Mouse (Mus musculus): Measurements from ENCODE around the gene Ms4a2. TPM values are rescaled to one million over a fixed set of nuclear protein-coding genes. Genes with fewer than 3 reads are reported as not detected.

Ms4a2 gene
- total and polyA plus RNA-seq, 2 experiments from 2014 or later: 0.36 TPM; not detected in 1

DNA sequence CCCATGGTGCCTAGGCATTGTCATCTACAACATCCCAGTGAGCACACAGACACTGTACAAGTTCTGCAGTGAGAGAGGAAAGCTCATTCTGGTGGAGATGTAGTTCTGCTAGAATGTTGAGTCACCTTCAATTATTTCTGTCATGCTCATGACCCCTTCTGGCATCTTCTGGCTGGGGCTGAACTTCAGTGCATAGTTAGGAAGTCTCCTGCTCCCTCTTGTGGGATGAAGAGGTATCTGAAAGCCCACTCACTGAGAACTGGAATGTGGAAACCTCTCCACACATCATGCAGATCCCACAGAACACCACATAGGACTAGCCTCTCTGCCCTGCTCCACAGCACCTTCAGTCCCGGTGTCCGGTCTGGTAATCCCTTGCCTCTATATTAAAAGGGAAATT is 21.5 kb downstream of the Ms4a2 start:
- TF ChIP-seq CTCF (IDR thresholded peaks at IDR 0.05; ENCODE audit: low read depth): peak; percentile 80
- Histone ChIP-seq H3K36me3 (ENCODE audit: insufficient read depth, low read length) (no peaks in the 10 kb centered on the region), H3K4me1 (ENCODE audit: insufficient read depth, low read length) (no peaks in the 10 kb centered on the region), H3K4me2 (ENCODE audit: low read depth, low read length) (no peak overlapping the region), H3K27ac (no peak overlapping the region), H3K4me3 (ENCODE audit: low read length) (no peak overlapping the region), H3K27me3 (ENCODE audit: insufficient read depth, low read length) (no peaks in the 10 kb centered on the region), H3K9me3 (ENCODE audit: low read length) (no peaks in the 10 kb centered on the region), H3K9ac (replicated peaks; ENCODE audit: low read length) (no peak overlapping the region)
- 96% methylated on average over 2 of the region's 2 CpGs for WGBS
- peak; percentile 63 for DNase-seq (ENCODE audit: low spot score)
- peak; percentile 71 for ATAC-seq

DNA sequence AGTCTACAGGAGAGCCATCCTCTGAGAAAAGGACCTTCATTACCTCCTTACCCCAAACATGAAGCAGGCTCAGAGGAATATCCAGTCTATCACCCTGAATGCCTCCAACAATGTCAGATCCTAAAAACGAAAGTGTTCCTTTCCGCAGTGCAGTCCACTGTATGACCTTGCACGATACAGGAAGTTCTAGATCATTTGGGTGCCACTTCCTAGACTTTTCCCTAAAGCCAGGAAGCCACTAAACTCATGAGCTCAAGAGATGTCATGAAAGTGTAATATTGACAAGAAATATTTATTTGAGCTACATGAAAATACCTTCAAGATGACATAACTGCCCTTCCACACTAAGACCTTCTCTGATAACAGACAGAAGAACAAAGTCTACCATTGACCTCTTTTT is 22.2 kb downstream of the Ms4a2 start:
- WGBS: 87% methylated on average over 3 of the region's 3 CpGs
- ATAC-seq (no peak), DNase-seq (ENCODE audit: low spot score) (no peak)
- no peak for TF ChIP-seq CTCF (IDR thresholded peaks at IDR 0.05; ENCODE audit: low read depth)
- no peak overlapping the region for H3K9ac ChIP-seq (replicated peaks; ENCODE audit: low read length)
- H3K4me1 ChIP-seq (ENCODE audit: insufficient read depth, low read length): no peaks in the 10 kb centered on the region
- no peaks in the 10 kb centered on the region for H3K36me3 ChIP-seq (ENCODE audit: insufficient read depth, low read length)
- no peaks in the 10 kb centered on the region for H3K9me3 ChIP-seq (ENCODE audit: low read length)
- no peak overlapping the region for H3K4me3 ChIP-seq (ENCODE audit: low read length)
- H3K27ac ChIP-seq: no peak overlapping the region
- H3K27me3 ChIP-seq (ENCODE audit: insufficient read depth, low read length): no peaks in the 10 kb centered on the region
- no peak overlapping the region for H3K4me2 ChIP-seq (ENCODE audit: low read depth, low read length)

DNA sequence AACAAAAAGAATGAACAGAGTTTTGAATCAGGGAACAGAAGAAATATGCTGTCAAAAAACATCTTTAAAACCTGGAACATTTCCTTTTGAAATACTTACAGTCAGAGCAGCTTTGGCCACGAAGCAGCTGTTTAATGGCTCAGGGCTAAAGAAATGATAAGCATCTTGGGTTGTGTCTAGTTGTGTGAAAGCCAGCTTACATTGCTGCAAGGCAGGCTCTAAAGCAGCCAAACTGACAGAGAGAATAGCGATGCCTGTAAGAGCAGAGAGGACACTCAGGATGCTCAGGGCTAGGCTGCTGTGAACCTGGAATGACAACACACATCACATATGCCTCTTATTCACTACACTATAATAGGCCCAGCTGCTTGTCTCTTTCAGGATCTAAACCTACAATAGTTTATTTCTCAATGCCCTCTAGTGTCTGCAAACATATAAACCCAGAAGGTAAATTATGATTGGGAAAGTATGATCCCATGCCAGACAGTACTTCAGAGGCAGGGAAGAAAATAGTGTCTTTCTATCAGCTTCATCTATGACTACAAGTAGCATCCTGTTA is 33.5 kb downstream of the Ms4a2 start:
- DNase-seq (ENCODE audit: low spot score) (no peak), ATAC-seq (no peak)
- no peak for TF ChIP-seq CTCF (IDR thresholded peaks at IDR 0.05; ENCODE audit: low read depth)
- Histone ChIP-seq H3K9ac (replicated peaks; ENCODE audit: low read length) (no peak overlapping the region), H3K4me3 (ENCODE audit: low read length) (no peak overlapping the region), H3K36me3 (ENCODE audit: insufficient read depth, low read length) (no peaks in the 10 kb centered on the region), H3K4me1 (ENCODE audit: insufficient read depth, low read length) (no peaks in the 10 kb centered on the region), H3K27ac (no peak overlapping the region), H3K4me2 (ENCODE audit: low read depth, low read length) (no peak overlapping the region), H3K9me3 (ENCODE audit: low read length) (no peaks in the 10 kb centered on the region), H3K27me3 (ENCODE audit: insufficient read depth, low read length) (no peaks in the 10 kb centered on the region)
- 63% methylated on average over 2 of the region's 2 CpGs for WGBS

DNA sequence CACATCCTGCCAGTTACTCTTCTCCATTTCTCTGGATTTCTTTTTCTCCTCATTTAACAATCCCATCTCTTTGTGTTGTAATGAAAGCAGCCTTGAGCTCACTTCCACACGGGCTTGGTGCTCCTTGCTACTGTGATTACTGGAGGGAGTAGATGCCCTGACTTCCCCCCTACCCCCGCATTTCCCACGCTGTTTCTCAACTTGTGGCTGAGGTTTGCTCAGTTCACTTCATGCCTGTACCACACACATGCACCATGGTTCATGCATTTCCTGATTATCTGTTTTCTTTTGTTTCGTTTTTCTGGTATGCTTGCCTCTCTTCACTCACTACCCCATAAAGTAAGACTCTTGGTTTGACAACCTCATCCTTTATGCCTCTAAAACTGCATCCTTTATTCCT is 34.3 kb downstream of the Ms4a2 start:
- no peaks in the 10 kb centered on the region for H3K36me3 ChIP-seq (ENCODE audit: insufficient read depth, low read length)
- no peak for TF ChIP-seq CTCF (IDR thresholded peaks at IDR 0.05; ENCODE audit: low read depth)
- no peaks in the 10 kb centered on the region for H3K27me3 ChIP-seq (ENCODE audit: insufficient read depth, low read length)
- H3K27ac ChIP-seq: no peak overlapping the region
- 71% methylated on average over 4 of the region's 4 CpGs for WGBS
- H3K9me3 ChIP-seq (ENCODE audit: low read length): no peaks in the 10 kb centered on the region
- ATAC-seq (no peak), DNase-seq (ENCODE audit: low spot score) (no peak)
- no peak overlapping the region for H3K4me3 ChIP-seq (ENCODE audit: low read length)
- no peak overlapping the region for H3K4me2 ChIP-seq (ENCODE audit: low read depth, low read length)
- no peaks in the 10 kb centered on the region for H3K4me1 ChIP-seq (ENCODE audit: insufficient read depth, low read length)
- no peak overlapping the region for H3K9ac ChIP-seq (replicated peaks; ENCODE audit: low read length)

DNA sequence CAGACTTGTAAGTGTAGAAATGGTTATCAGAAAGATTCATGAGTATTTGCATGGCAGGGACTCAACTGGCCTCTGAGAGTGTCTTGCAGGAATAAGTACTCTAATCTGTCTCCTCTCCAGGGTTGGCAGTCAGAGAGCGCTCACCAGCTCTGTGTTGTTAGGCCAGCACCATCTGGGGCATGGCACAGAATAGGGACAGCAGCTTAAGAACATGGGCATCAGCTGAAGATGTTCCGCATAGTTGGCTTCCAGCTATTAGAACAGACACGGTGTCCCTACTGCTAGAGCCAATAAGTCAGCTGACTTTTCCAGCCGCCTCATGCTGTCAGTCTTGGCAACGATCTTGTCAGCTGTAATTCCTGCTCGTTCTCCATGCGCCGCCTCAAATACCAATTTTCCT is 48.6 kb downstream of the Ms4a2 start:
- no peaks in the 10 kb centered on the region for H3K4me1 ChIP-seq (ENCODE audit: insufficient read depth, low read length)
- H3K27ac ChIP-seq: no peak overlapping the region
- no peak overlapping the region for H3K4me2 ChIP-seq (ENCODE audit: low read depth, low read length)
- H3K27me3 ChIP-seq (ENCODE audit: insufficient read depth, low read length): no peaks in the 10 kb centered on the region
- no peak overlapping the region for H3K4me3 ChIP-seq (ENCODE audit: low read length)
- peak; percentile 94 for ATAC-seq
- 61% methylated on average over 8 of the region's 8 CpGs for WGBS
- no peak for TF ChIP-seq CTCF (IDR thresholded peaks at IDR 0.05; ENCODE audit: low read depth)
- H3K36me3 ChIP-seq (ENCODE audit: insufficient read depth, low read length): no peaks in the 10 kb centered on the region
- no peaks in the 10 kb centered on the region for H3K9me3 ChIP-seq (ENCODE audit: low read length)
- no peak overlapping the region for H3K9ac ChIP-seq (replicated peaks; ENCODE audit: low read length)
- peak; percentile 73 for DNase-seq (ENCODE audit: low spot score)

Other genes with a start within 250 kb of the Ms4a2 start
- gene Ms4a4a, start 248.2 kb downstream of the Ms4a2 start, total RNA-seq (2014; rRNA removed): 1.5 and 2.3 TPM in 2 replicates
- gene Ms4a4a, start 248.2 kb downstream of the Ms4a2 start, polyA plus RNA-seq (2015; fragmentation: Nextera tagmentation; extraction: Ambion mirVana): 2.1 and 2.6 TPM in 2 replicates
- gene Ms4a4c, start 218.9 kb downstream of the Ms4a2 start, total RNA-seq (2014; rRNA removed): not detected in 2 replicates
- gene Ms4a4c, start 218.9 kb downstream of the Ms4a2 start, polyA plus RNA-seq (2015; fragmentation: Nextera tagmentation; extraction: Ambion mirVana): 0.20 and 0.23 TPM in 2 replicates
- gene Ms4a4b, start 180.2 kb downstream of the Ms4a2 start, total RNA-seq (2014; rRNA removed): not detected in 2 replicates
- gene Ms4a4b, start 180.2 kb downstream of the Ms4a2 start, polyA plus RNA-seq (2015; fragmentation: Nextera tagmentation; extraction: Ambion mirVana): not detected in 2 replicates
- 0.32 and 2.3 TPM in 2 replicates for gene Ms4a6c, start 154.4 kb downstream of the Ms4a2 start, total RNA-seq (2014; rRNA removed)
- gene Ms4a6c, start 154.4 kb downstream of the Ms4a2 start, polyA plus RNA-seq (2015; fragmentation: Nextera tagmentation; extraction: Ambion mirVana): 2.4 and 3.3 TPM in 2 replicates
- not detected in 2 replicates for gene Gm8369, start 137.8 kb downstream of the Ms4a2 start, total RNA-seq (2014; rRNA removed)
- not detected in 2 replicates for gene Gm8369, start 137.8 kb downstream of the Ms4a2 start, polyA plus RNA-seq (2015; fragmentation: Nextera tagmentation; extraction: Ambion mirVana)
- 3.1 and 8.7 TPM in 2 replicates for gene Ms4a6b, start 107.2 kb downstream of the Ms4a2 start, total RNA-seq (2014; rRNA removed)
- 2.3 and 2.6 TPM in 2 replicates for gene Ms4a6b, start 107.2 kb downstream of the Ms4a2 start, polyA plus RNA-seq (2015; fragmentation: Nextera tagmentation; extraction: Ambion mirVana)
- gene Ms4a4d, start 86.9 kb downstream of the Ms4a2 start, total RNA-seq (2014; rRNA removed): not detected in 2 replicates
- not detected in 2 replicates for gene Ms4a4d, start 86.9 kb downstream of the Ms4a2 start, polyA plus RNA-seq (2015; fragmentation: Nextera tagmentation; extraction: Ambion mirVana)
- 3.0 and 3.2 TPM in 2 replicates for gene Ms4a6d, start 18.9 kb downstream of the Ms4a2 start, total RNA-seq (2014; rRNA removed)
- gene Ms4a6d, start 18.9 kb downstream of the Ms4a2 start, polyA plus RNA-seq (2015; fragmentation: Nextera tagmentation; extraction: Ambion mirVana): 2.3 and 3.0 TPM in 2 replicates
- gene Ms4a3, start 17.1 kb upstream of the Ms4a2 start, total RNA-seq (2014; rRNA removed): not detected in 2 replicates
- gene Ms4a3, start 17.1 kb upstream of the Ms4a2 start, polyA plus RNA-seq (2015; fragmentation: Nextera tagmentation; extraction: Ambion mirVana): not detected in 2 replicates
- gene Oosp2, start 36.8 kb upstream of the Ms4a2 start, total RNA-seq (2014; rRNA removed): not detected in 2 replicates
- gene Oosp2, start 36.8 kb upstream of the Ms4a2 start, polyA plus RNA-seq (2015; fragmentation: Nextera tagmentation; extraction: Ambion mirVana): not detected in 2 replicates
- gene Oosp1, start 67.4 kb upstream of the Ms4a2 start, total RNA-seq (2014; rRNA removed): not detected in 2 replicates
- not detected in 2 replicates for gene Oosp1, start 67.4 kb upstream of the Ms4a2 start, polyA plus RNA-seq (2015; fragmentation: Nextera tagmentation; extraction: Ambion mirVana)
- gene Oosp3, start 73.3 kb upstream of the Ms4a2 start, total RNA-seq (2014; rRNA removed): not detected in 2 replicates
- not detected in 2 replicates for gene Oosp3, start 73.3 kb upstream of the Ms4a2 start, polyA plus RNA-seq (2015; fragmentation: Nextera tagmentation; extraction: Ambion mirVana)
- gene Gif, start 123.8 kb upstream of the Ms4a2 start, total RNA-seq (2014; rRNA removed): not detected in 2 replicates
- gene Gif, start 123.8 kb upstream of the Ms4a2 start, polyA plus RNA-seq (2015; fragmentation: Nextera tagmentation; extraction: Ambion mirVana): not detected in 2 replicates
- 8.8 and 14.4 TPM in 2 replicates for gene Mrpl16, start 146.7 kb upstream of the Ms4a2 start, total RNA-seq (2014; rRNA removed)
- 54.2 and 59.1 TPM in 2 replicates for gene Mrpl16, start 146.7 kb upstream of the Ms4a2 start, polyA plus RNA-seq (2015; fragmentation: Nextera tagmentation; extraction: Ambion mirVana)
- 9.2 and 16.0 TPM in 2 replicates for gene Stx3, start 195.7 kb upstream of the Ms4a2 start, total RNA-seq (2014; rRNA removed)
- 24.3 and 25.5 TPM in 2 replicates for gene Stx3, start 195.7 kb upstream of the Ms4a2 start, polyA plus RNA-seq (2015; fragmentation: Nextera tagmentation; extraction: Ambion mirVana)
- gene Olfr1417, start 215.5 kb upstream of the Ms4a2 start, total RNA-seq (2014; rRNA removed): not detected in 2 replicates
- 0.19 and 0.20 TPM in 2 replicates for gene Olfr1417, start 215.5 kb upstream of the Ms4a2 start, polyA plus RNA-seq (2015; fragmentation: Nextera tagmentation; extraction: Ambion mirVana)
- not detected in 2 replicates for gene Olfr1418, start 237.3 kb upstream of the Ms4a2 start, total RNA-seq (2014; rRNA removed)
- not detected in 2 replicates for gene Olfr1418, start 237.3 kb upstream of the Ms4a2 start, polyA plus RNA-seq (2015; fragmentation: Nextera tagmentation; extraction: Ambion mirVana)

Data from hindbrain, postnatal 0 days (tissue).